Mouse (Mus musculus) telencephalon, adult 2 months (tissue): ENCODE measurements around the gene Rac2.

Source experiments
- DNase-seq: peaks from one replicate; pipeline ENCODE4 v3.0.0-alpha.2; 2011; ENCODE audit warnings: low read depth, low spot score

The Rac2 gene

GRCm38 (mm10) chr15:78547415-78548335 is 24.9 kb downstream of the Rac2 start:
- no peak for DNase-seq

GRCm38 (mm10) chr15:78546060-78546459 is 26.5 kb downstream of the Rac2 start:
- no peak for DNase-seq

- DNase-seq = peak; percentile 67
Measured at GRCm38 (mm10) chr15:78544561-78545001, 28.0 kb downstream of the Rac2 start, which contains the start of gene Sstr3. Gene Sstr3, minus strand, starts transcription at chr15:78544685.

- DNase-seq = no peak
Measured at GRCm38 (mm10) chr15:78544041-78544440, 28.5 kb downstream of the Rac2 start.

GRCm38 (mm10) chr15:78542767-78543303 is 29.7 kb downstream of the Rac2 start:
- peak; percentile 60 for DNase-seq

GRCm38 (mm10) chr15:78542098-78542766 is 30.4 kb downstream of the Rac2 start:
- DNase-seq = no peak

GRCm38 (mm10) chr15:78541606-78542005 is 31.0 kb downstream of the Rac2 start:
- peak; percentile 21 for DNase-seq

- peak; percentile 26 for DNase-seq
Measured at GRCm38 (mm10) chr15:78541036-78541435, 31.5 kb downstream of the Rac2 start.

- DNase-seq = no peak
Measured at GRCm38 (mm10) chr15:78535723-78536421, 36.7 kb downstream of the Rac2 start.

GRCm38 (mm10) chr15:78533346-78533835 is 39.2 kb downstream of the Rac2 start:
- no peak for DNase-seq

- DNase-seq = no peak
Measured at GRCm38 (mm10) chr15:78532566-78533345, 39.8 kb downstream of the Rac2 start.

- peak; percentile 97 for DNase-seq
Measured at GRCm38 (mm10) chr15:78531901-78532469, 40.6 kb downstream of the Rac2 start.

- DNase-seq = no peak
Measured at GRCm38 (mm10) chr15:78531451-78531720, 41.2 kb downstream of the Rac2 start.

GRCm38 (mm10) chr15:78530671-78531450 is 41.7 kb downstream of the Rac2 start, which contains the start of gene C1qtnf6:
Gene C1qtnf6, minus strand, starts transcription at chr15:78531416.
- no peak for DNase-seq

- DNase-seq = no peak
Measured at GRCm38 (mm10) chr15:78530141-78530540, 42.4 kb downstream of the Rac2 start.

- peak; percentile 50 for DNase-seq
Measured at GRCm38 (mm10) chr15:78529428-78529990, 43.1 kb downstream of the Rac2 start.

GRCm38 (mm10) chr15:78528726-78529411 is 43.7 kb downstream of the Rac2 start:
- DNase-seq = no peak

- DNase-seq = no peak
Measured at GRCm38 (mm10) chr15:78527973-78528372, 44.6 kb downstream of the Rac2 start.

- no peak for DNase-seq
Measured at GRCm38 (mm10) chr15:78524163-78524562, 48.4 kb downstream of the Rac2 start.
